Mouse (Mus musculus): ENCODE measurements at regions not wholly inside any gene's neighbourhood (a gene's known extent, or its start where the extent isn't known, plus 50 kb on each side); places are given as distances from the start of the nearest gene placed in this dataset.

GRCm38 (mm10) chr10:118959623-118960022, 89.6 kb upstream of the Dyrk2 start:
- TF ChIP-seq POLR2A (IDR thresholded peaks at IDR 0.05; ENCODE audit: insufficient read depth, low read length), result no peak
- no peak for TF ChIP-seq EP300 (IDR thresholded peaks at IDR 0.05; ENCODE audit: insufficient read depth, low read depth, low read length)
- no peak for TF ChIP-seq CTCF (IDR thresholded peaks at IDR 0.05; ENCODE audit: low read depth, low read length)
- Histone ChIP-seq H3K9ac (ENCODE audit: low read depth, poor library complexity, severe bottlenecking) (no peak overlapping the region), H3K36me3 (ENCODE audit: control insufficient read depth, insufficient read depth, low read length, poor library complexity, severe bottlenecking) (no peaks in the 10 kb centered on the region), H3K4me3 (ENCODE audit: low read depth, low read length) (no peak overlapping the region), H3K27me3 (ENCODE audit: control insufficient read depth, insufficient read depth, low read length, poor library complexity, severe bottlenecking) (no peaks in the 10 kb centered on the region), H3K9me3 (replicated peaks; ENCODE audit: control insufficient read depth, insufficient read depth, low read length, poor library complexity, severe bottlenecking) (no peaks in the 10 kb centered on the region), H3K27ac (ENCODE audit: insufficient read depth, low read length) (no peak overlapping the region), H3K4me1 (ENCODE audit: control insufficient read depth, insufficient read depth, low read length) (no peaks in the 10 kb centered on the region)

GRCm38 (mm10) chr10:118956352-118956751, 86.3 kb upstream of the Dyrk2 start:
- H3K27me3 ChIP-seq (ENCODE audit: control insufficient read depth, insufficient read depth, low read length, poor library complexity, severe bottlenecking), result no peaks in the 10 kb centered on the region
- H3K4me3 ChIP-seq (ENCODE audit: low read depth, low read length), result no peak overlapping the region
- TF ChIP-seq EP300 (IDR thresholded peaks at IDR 0.05; ENCODE audit: insufficient read depth, low read depth, low read length) (no peak), POLR2A (IDR thresholded peaks at IDR 0.05; ENCODE audit: insufficient read depth, low read length) (no peak), CTCF (IDR thresholded peaks at IDR 0.05; ENCODE audit: low read depth, low read length) (no peak)
- no peak overlapping the region for H3K9ac ChIP-seq (ENCODE audit: low read depth, poor library complexity, severe bottlenecking)
- no peak overlapping the region for H3K27ac ChIP-seq (ENCODE audit: insufficient read depth, low read length)
- no peaks in the 10 kb centered on the region for H3K9me3 ChIP-seq (replicated peaks; ENCODE audit: control insufficient read depth, insufficient read depth, low read length, poor library complexity, severe bottlenecking)
- H3K36me3 ChIP-seq (ENCODE audit: control insufficient read depth, insufficient read depth, low read length, poor library complexity, severe bottlenecking), result no peaks in the 10 kb centered on the region
- no peaks in the 10 kb centered on the region for H3K4me1 ChIP-seq (ENCODE audit: control insufficient read depth, insufficient read depth, low read length)

DNA sequence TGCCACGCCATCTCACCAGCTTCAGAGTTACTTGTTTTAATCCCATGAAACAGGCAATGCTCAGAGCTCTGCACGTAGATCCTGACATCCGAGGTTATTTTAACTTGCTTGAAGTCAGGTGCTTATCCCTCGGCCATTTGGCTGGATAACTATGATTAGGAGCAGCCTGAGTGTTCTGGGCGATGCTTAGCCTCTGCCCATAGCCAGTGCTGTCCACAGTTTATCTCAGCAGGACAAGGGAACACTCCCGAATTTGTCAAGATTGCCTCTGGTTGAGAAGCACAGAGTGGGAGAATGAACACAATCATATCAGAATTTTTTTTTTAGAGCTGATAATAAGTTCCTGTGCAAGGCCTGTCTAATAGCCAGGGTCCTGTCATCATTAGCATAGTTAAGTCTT, 83.4 kb upstream of the Dyrk2 start:
- H3K27me3 ChIP-seq (ENCODE audit: control insufficient read depth, insufficient read depth, low read length, poor library complexity, severe bottlenecking), result no peaks in the 10 kb centered on the region
- H3K27ac ChIP-seq (ENCODE audit: insufficient read depth, low read length), result no peak overlapping the region
- H3K4me1 ChIP-seq (ENCODE audit: control insufficient read depth, insufficient read depth, low read length), result no peaks in the 10 kb centered on the region
- no peaks in the 10 kb centered on the region for H3K9me3 ChIP-seq (replicated peaks; ENCODE audit: control insufficient read depth, insufficient read depth, low read length, poor library complexity, severe bottlenecking)
- no peak overlapping the region for H3K9ac ChIP-seq (ENCODE audit: low read depth, poor library complexity, severe bottlenecking)
- no peak for TF ChIP-seq EP300 (IDR thresholded peaks at IDR 0.05; ENCODE audit: insufficient read depth, low read depth, low read length)
- no peak for TF ChIP-seq POLR2A (IDR thresholded peaks at IDR 0.05; ENCODE audit: insufficient read depth, low read length)
- TF ChIP-seq CTCF (IDR thresholded peaks at IDR 0.05; ENCODE audit: low read depth, low read length), result no peak
- H3K36me3 ChIP-seq (ENCODE audit: control insufficient read depth, insufficient read depth, low read length, poor library complexity, severe bottlenecking), result no peaks in the 10 kb centered on the region
- no peak overlapping the region for H3K4me3 ChIP-seq (ENCODE audit: low read depth, low read length)

- no peak overlapping the region for H3K4me3 ChIP-seq (ENCODE audit: low read depth, low read length)
- H3K9ac ChIP-seq (ENCODE audit: low read depth, poor library complexity, severe bottlenecking), result no peak overlapping the region
- no peaks in the 10 kb centered on the region for H3K36me3 ChIP-seq (ENCODE audit: control insufficient read depth, insufficient read depth, low read length, poor library complexity, severe bottlenecking)
- no peaks in the 10 kb centered on the region for H3K27me3 ChIP-seq (ENCODE audit: control insufficient read depth, insufficient read depth, low read length, poor library complexity, severe bottlenecking)
- H3K4me1 ChIP-seq (ENCODE audit: control insufficient read depth, insufficient read depth, low read length), result no peaks in the 10 kb centered on the region
- no peaks in the 10 kb centered on the region for H3K9me3 ChIP-seq (replicated peaks; ENCODE audit: control insufficient read depth, insufficient read depth, low read length, poor library complexity, severe bottlenecking)
- no peak overlapping the region for H3K27ac ChIP-seq (ENCODE audit: insufficient read depth, low read length)
- TF ChIP-seq CTCF (IDR thresholded peaks at IDR 0.05; ENCODE audit: low read depth, low read length) (no peak), POLR2A (IDR thresholded peaks at IDR 0.05; ENCODE audit: insufficient read depth, low read length) (no peak), EP300 (IDR thresholded peaks at IDR 0.05; ENCODE audit: insufficient read depth, low read depth, low read length) (no peak)
Measured at GRCm38 (mm10) chr10:118952756-118953155, 82.7 kb upstream of the Dyrk2 start.

DNA sequence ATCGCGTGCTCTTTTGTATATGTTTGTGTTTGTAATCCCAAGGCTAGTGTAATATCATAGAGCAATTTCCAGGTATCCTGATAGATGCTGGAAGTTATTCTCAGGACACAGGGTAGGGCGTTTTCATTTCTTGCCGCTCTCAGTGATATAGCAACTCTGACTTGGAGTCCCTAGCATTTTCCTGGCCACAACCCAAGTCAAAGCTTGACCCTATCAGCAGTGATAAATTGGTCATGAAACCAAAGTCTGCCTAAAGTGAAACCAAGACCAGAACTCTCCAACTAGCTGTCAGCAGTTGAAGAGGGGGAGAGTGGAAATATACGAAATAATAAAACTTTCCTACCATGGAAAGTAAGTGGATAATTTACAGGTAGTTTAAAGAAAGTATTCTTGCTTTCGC, 77.7 kb upstream of the Dyrk2 start:
- TF ChIP-seq EP300 (IDR thresholded peaks at IDR 0.05; ENCODE audit: insufficient read depth, low read depth, low read length), result no peak
- no peak for TF ChIP-seq POLR2A (IDR thresholded peaks at IDR 0.05; ENCODE audit: insufficient read depth, low read length)
- no peak for TF ChIP-seq CTCF (IDR thresholded peaks at IDR 0.05; ENCODE audit: low read depth, low read length)
- H3K9me3 ChIP-seq (replicated peaks; ENCODE audit: control insufficient read depth, insufficient read depth, low read length, poor library complexity, severe bottlenecking), result no peaks in the 10 kb centered on the region
- no peak overlapping the region for H3K9ac ChIP-seq (ENCODE audit: low read depth, poor library complexity, severe bottlenecking)
- H3K27ac ChIP-seq (ENCODE audit: insufficient read depth, low read length), result no peak overlapping the region
- H3K4me3 ChIP-seq (ENCODE audit: low read depth, low read length), result no peak overlapping the region
- H3K4me1 ChIP-seq (ENCODE audit: control insufficient read depth, insufficient read depth, low read length), result no peaks in the 10 kb centered on the region
- H3K27me3 ChIP-seq (ENCODE audit: control insufficient read depth, insufficient read depth, low read length, poor library complexity, severe bottlenecking), result no peaks in the 10 kb centered on the region
- H3K36me3 ChIP-seq (ENCODE audit: control insufficient read depth, insufficient read depth, low read length, poor library complexity, severe bottlenecking), result no peaks in the 10 kb centered on the region

DNA sequence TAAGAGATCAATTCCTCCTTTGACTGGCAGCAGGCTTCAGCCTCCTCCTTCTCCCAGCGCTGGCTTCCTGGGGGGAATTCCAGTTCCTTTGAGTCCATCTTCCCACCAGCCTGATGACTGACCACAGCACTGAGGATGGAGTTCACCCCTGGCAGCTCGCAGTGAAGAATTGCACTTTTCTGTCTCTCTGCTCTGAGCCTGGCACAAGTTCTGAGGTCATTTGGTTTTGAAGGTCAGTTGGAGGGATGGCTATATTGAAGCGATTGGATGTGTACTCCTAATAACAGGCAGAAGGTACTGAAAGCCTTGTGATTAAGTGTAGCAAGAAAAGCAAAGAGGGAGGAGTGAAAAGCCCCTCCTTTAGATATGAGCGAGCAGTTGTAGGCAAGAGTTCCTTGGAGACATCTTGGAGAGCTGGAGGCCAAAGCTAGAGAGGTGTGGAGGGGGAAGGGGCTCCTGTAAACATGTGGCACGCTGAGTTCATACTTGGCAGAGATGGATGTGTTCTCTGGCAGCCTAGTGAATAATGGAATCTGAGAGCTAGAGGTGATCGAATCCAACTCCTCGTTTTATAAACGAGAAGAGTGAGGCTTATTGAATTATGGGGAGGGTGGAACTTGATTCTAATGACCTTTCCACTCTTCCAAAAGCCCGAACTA, 77.1 kb upstream of the Dyrk2 start:
- H3K4me1 ChIP-seq (ENCODE audit: control insufficient read depth, insufficient read depth, low read length), result no peaks in the 10 kb centered on the region
- no peak overlapping the region for H3K27ac ChIP-seq (ENCODE audit: insufficient read depth, low read length)
- TF ChIP-seq CTCF (IDR thresholded peaks at IDR 0.05; ENCODE audit: low read depth, low read length) (no peak), EP300 (IDR thresholded peaks at IDR 0.05; ENCODE audit: insufficient read depth, low read depth, low read length) (no peak), POLR2A (IDR thresholded peaks at IDR 0.05; ENCODE audit: insufficient read depth, low read length) (no peak)
- no peak overlapping the region for H3K4me3 ChIP-seq (ENCODE audit: low read depth, low read length)
- no peaks in the 10 kb centered on the region for H3K9me3 ChIP-seq (replicated peaks; ENCODE audit: control insufficient read depth, insufficient read depth, low read length, poor library complexity, severe bottlenecking)
- H3K36me3 ChIP-seq (ENCODE audit: control insufficient read depth, insufficient read depth, low read length, poor library complexity, severe bottlenecking), result no peaks in the 10 kb centered on the region
- H3K27me3 ChIP-seq (ENCODE audit: control insufficient read depth, insufficient read depth, low read length, poor library complexity, severe bottlenecking), result no peaks in the 10 kb centered on the region
- H3K9ac ChIP-seq (ENCODE audit: low read depth, poor library complexity, severe bottlenecking), result no peak overlapping the region
